20 mouse cellular contexts compared by ENCODE assay signal in the genomic region with DNA sequence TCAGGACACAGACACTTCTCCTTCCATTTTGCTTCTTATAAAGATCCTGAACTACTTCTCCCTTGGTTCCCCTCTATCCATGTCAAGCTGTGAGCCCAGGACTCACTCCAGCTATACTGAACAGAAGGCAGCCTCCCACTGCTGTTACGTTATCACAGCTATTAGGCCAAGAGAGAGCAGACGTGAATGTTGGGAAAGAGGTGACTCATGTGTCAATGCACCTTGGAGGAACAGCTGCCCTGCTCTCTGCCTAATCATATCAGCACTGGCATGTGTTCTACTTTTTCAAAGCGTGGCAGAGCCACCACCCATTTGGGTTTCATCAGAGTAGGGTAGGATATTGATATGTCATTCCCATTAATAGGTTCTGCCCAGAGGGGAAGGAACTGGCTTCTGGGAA. TPM values are rescaled to one million over a fixed set of nuclear protein-coding genes. Genes with fewer than 3 reads are reported as not detected.
DNase-seq lines count a peak whose midpoint lies in the region; ATAC-seq and TF ChIP-seq lines count a peak whose summit lies in the region.
"Had no signal": no experiment of that assay in that cellular context is flagged by ENCODE, and none has a peak within 500 bp of the region (broad histone marks: within the 10 kb centered on the region; RNA-seq: fewer than 3 reads in every experiment).

No protein-coding gene starts in this region.

- no peaks in the 10 kb centered on the region for H3K9me3 ChIP-seq in intestine, embryonic 15.5 days
- no peaks in the 10 kb centered on the region for H3K9me3 ChIP-seq in intestine, postnatal 0 days (ENCODE audit: control insufficient read depth)
- H3K9me3 ChIP-seq in intestine, embryonic 16.5 days (ENCODE audit: control insufficient read depth, low read length), result no peaks in the 10 kb centered on the region
- H3K9me3 ChIP-seq: midbrain, embryonic 15.5 days; neural tube, embryonic 15.5 days had no signal

- TF ChIP-seq CTCF in intestine, postnatal 0 days (IDR thresholded peaks at IDR 0.05; ENCODE audit: low read depth), result no peak

- H3K4me3 ChIP-seq in intestine, embryonic 15.5 days (replicated peaks), result no peak overlapping the region
- H3K4me3 ChIP-seq in intestine, postnatal 0 days (ENCODE audit: low read depth, low read length), result no peak overlapping the region
- no peak overlapping the region for H3K4me3 ChIP-seq in intestine, embryonic 16.5 days (ENCODE audit: low read length)
- H3K4me3 ChIP-seq: midbrain, embryonic 15.5 days; neural tube, embryonic 15.5 days had no signal

- no peak overlapping the region for H3K4me2 ChIP-seq in intestine, embryonic 15.5 days (replicated peaks)
- H3K4me2 ChIP-seq in intestine, postnatal 0 days (replicated peaks; ENCODE audit: low read depth), result no peak overlapping the region
- H3K4me2 ChIP-seq in intestine, embryonic 16.5 days (ENCODE audit: low read depth, low read length), result no peak overlapping the region
- H3K4me2 ChIP-seq: midbrain, embryonic 15.5 days; neural tube, embryonic 15.5 days had no signal

- ATAC-seq in intestine, embryonic 15.5 days, result peak; percentile 58; the same call in 1 of the 2 replicates
- no peak for ATAC-seq in intestine, postnatal 0 days
- ATAC-seq in intestine, embryonic 16.5 days, result peak; percentile 59; the same call in 1 of the 2 replicates
- ATAC-seq: CD4-positive, CD25-positive, alpha-beta regulatory T cell, adult 4 months; midbrain, embryonic 15.5 days had no signal

- no peaks in the 10 kb centered on the region for H3K27me3 ChIP-seq in intestine, embryonic 15.5 days (replicated peaks)
- no peaks in the 10 kb centered on the region for H3K27me3 ChIP-seq in intestine, postnatal 0 days (replicated peaks; ENCODE audit: control insufficient read depth, insufficient read depth, low read length)
- H3K27me3 ChIP-seq in intestine, embryonic 16.5 days (replicated peaks; ENCODE audit: control insufficient read depth, insufficient read depth, low read length), result no peaks in the 10 kb centered on the region
- H3K27me3 ChIP-seq: midbrain, embryonic 15.5 days had no signal

- no peak overlapping the region for H3K9ac ChIP-seq in intestine, embryonic 15.5 days
- no peak overlapping the region for H3K9ac ChIP-seq in intestine, postnatal 0 days (ENCODE audit: low read depth, low read length)
- H3K9ac ChIP-seq in intestine, embryonic 16.5 days (ENCODE audit: low read depth, low read length), result no peak overlapping the region
- H3K9ac ChIP-seq: midbrain, embryonic 15.5 days; neural tube, embryonic 15.5 days had no signal

- H3K27ac ChIP-seq in intestine, embryonic 15.5 days, result no peak overlapping the region
- H3K27ac ChIP-seq in intestine, postnatal 0 days (ENCODE audit: low read depth, low read length), result no peak overlapping the region
- no peak overlapping the region for H3K27ac ChIP-seq in intestine, embryonic 16.5 days (ENCODE audit: low read length)
- H3K27ac ChIP-seq: midbrain, embryonic 15.5 days; neural tube, embryonic 15.5 days had no signal

- H3K36me3 ChIP-seq in intestine, embryonic 15.5 days, result no peaks in the 10 kb centered on the region
- H3K36me3 ChIP-seq in intestine, postnatal 0 days (ENCODE audit: control insufficient read depth, insufficient read depth), result no peaks in the 10 kb centered on the region
- no peaks in the 10 kb centered on the region for H3K36me3 ChIP-seq in intestine, embryonic 16.5 days (ENCODE audit: control insufficient read depth, insufficient read depth, low read length)
- H3K36me3 ChIP-seq: midbrain, embryonic 15.5 days had no signal

- H3K4me1 ChIP-seq in intestine, embryonic 15.5 days (replicated peaks), result no peaks in the 10 kb centered on the region
- no peaks in the 10 kb centered on the region for H3K4me1 ChIP-seq in intestine, postnatal 0 days (replicated peaks; ENCODE audit: control insufficient read depth, insufficient read depth, low read length)
- H3K4me1 ChIP-seq in intestine, embryonic 16.5 days (ENCODE audit: control insufficient read depth, insufficient read depth, low read length), result no peaks in the 10 kb centered on the region
- H3K4me1 ChIP-seq: midbrain, embryonic 15.5 days had no signal

- 57% methylated on average over 3 of the region's 3 CpGs for WGBS in intestine, embryonic 15.5 days
- 38% methylated on average over 3 of the region's 3 CpGs for WGBS in intestine, postnatal 0 days
- 60% methylated on average over 3 of the region's 3 CpGs for WGBS in intestine, embryonic 16.5 days

- DNase-seq in 416B (ENCODE audit: low read depth) (peak; percentile 29), NIH3T3 (ENCODE audit: low read depth) (peak; percentile 44)
- DNase-seq in cerebellum, postnatal 4 days (ENCODE audit: low spot score in 2 of 2), result no peak
- DNase-seq in ovary, postnatal 36 days (ENCODE audit: low spot score), result no peak
- DNase-seq in right cerebral cortex, postnatal 4 days, result no peak
- DNase-seq: cerebellum, adult 18-20 months; cerebellum, postnatal 36 days; gastrocnemius, postnatal 10 days; kidney, adult 8-10 months; kidney, postnatal 14 days; left cerebral cortex, postnatal 4 days; liver; right cerebral cortex, postnatal 25 days; thymus, postnatal 14 days had no signal

RNA-seq across cellular contexts. Expression of a gene that starts 12.5 kb away (rescaled TPM):
- 0.11 and 0.23 TPM in 2 replicates for polyA plus RNA-seq in intestine, embryonic 15.5 days (2015; fragmentation: Nextera tagmentation; extraction: Ambion mirVana)
- polyA plus RNA-seq in intestine, postnatal 0 days (2015; fragmentation: Nextera tagmentation; extraction: Ambion mirVana), result 0.07 TPM in 2 replicates
- 0.05 TPM in 1 of 2 replicates, not detected in the other for polyA plus RNA-seq in intestine, embryonic 16.5 days (2015; fragmentation: Nextera tagmentation; extraction: Ambion mirVana)
- polyA plus RNA-seq: CD4-positive, CD25-positive, alpha-beta regulatory T cell, adult 4 months had no signal

Comparison
In these comparisons a context has a peak if more than half of its experiments do, and no peak if none do; other contexts are left out.
1. DNase-seq: peak in 416B (single experiment) and NIH3T3 (single experiment); none in cerebellum, postnatal 4 days (0 of 2), ovary, postnatal 36 days (single experiment) and right cerebral cortex, postnatal 4 days (single experiment).